Mouse (Mus musculus) right cerebral cortex, adult 2 months (tissue): Measurements from ENCODE around the gene Dnajb1.
"Not testable (repeated sequence)": the region's sequence is repeated elsewhere in the genome, so short reads cannot be mapped to it uniquely, and the experiment has no call there.

Source experiments
- DNase-seq, 2 experiments: peaks; one replicate each; pipeline ENCODE4 v3.0.0; 2021 to 2022; ENCODE audit warnings: low spot score in 2 of 2

The Dnajb1 gene

GRCm38 (mm10) chr8:83578131-83579055 lies 29.6 kb upstream of the Dnajb1 start:
- peak; percentile 2 to 6 for DNase-seq

DNA sequence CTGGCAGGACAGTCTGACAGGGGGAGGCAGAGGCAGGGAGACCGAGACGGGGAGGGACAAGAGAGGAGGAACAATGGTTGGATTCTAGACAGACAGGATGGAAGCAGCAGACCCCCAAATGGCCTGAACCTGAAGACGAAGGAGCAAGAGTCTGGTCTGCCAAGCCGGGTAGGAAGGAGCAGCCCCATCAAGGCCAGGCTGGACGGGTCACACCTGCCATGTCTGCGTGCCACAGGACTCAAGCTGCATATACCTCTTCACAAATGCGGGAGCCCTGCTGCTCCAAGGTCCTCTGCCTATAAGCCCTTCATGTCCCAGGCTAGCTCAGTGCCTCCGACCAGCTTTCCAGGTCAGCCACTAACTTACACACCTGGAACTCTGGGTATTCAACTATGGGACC lies 28.3 kb upstream of the Dnajb1 start:
- peak in 1 of 2 experiments; percentile 1 for DNase-seq

DNA sequence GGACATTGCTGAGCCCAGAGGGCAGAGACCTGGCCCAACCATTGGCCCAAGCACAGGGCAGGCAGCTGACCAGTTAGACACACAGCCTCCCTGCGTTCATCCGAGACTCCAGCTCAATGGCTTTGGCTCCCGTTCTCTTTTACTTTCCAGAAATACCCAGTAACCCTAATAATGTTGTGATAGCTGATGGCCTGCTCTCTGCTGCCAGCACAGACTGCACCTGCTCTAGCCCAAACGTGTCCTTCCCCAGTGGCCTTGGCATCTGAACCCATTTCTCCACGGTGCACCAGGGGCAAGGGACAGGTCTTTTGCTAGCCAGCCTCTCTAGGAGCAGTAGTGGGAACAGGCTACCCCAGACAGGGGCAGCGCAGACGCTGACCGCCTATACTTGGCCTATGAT lies 27.2 kb upstream of the Dnajb1 start:
- DNase-seq, result no peak

DNA sequence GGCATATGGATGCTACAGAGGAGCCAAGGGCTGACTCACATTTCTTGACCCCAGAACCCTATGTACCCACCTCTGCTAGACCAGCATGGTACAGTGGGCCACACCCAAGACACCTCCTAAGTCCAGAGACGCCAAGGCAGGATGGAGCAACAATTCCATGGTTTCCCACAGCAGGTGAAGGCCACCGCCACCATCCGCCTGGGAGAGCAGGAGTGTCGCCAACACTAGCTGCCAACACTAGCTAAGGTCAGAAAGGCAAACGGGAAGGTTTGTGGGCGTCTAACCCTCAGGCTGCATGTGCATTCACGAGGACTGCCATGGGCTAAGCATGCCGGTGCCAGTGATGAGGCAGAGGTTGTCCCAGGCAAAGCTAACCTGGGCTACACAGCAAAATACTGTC lies 25.8 kb upstream of the Dnajb1 start:
- no peak for DNase-seq

DNA sequence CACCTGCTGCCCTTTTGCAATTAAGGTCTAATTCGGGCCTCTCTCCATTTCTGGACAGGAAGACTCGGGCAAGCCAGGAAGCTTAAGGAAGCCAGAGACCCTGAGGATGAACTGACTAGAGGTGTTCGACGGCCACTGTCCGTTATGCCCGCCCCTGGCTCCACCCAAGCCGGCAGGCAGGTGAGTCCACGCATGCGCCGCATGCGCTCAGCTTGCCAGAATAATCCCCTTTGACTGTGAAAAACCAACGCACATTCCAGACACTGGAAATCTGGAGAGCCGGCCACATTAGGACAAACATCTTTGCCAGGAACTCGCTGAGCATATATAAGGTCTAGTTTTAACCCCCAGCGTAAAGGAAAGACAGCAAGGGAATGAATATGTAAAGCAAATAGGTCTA lies 24.8 kb upstream of the Dnajb1 start:
- no peak for DNase-seq

- DNase-seq, result no peak
Measured at GRCm38 (mm10) chr8:83584771-83585170, 23.2 kb upstream of the Dnajb1 start.

DNA sequence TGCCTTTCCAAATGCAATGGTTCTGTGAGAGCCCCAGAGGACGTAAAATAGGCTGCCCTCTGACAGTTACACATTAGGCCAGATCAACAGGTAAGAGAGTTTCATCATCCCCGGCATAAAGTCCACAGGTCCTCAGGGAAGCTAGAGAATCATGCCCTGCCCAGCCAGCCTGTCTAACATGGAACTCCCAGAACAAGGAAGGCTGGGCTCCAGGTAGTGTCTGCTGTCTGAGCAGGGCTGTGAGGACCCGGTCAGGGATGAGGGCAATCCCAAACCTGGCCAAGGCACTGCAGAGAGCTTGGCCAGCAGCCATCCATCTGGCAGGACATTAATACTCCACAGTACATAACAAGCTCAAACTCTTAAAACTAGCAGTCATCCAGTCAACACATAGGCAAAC lies 22.7 kb upstream of the Dnajb1 start:
- DNase-seq, result no peak

DNA sequence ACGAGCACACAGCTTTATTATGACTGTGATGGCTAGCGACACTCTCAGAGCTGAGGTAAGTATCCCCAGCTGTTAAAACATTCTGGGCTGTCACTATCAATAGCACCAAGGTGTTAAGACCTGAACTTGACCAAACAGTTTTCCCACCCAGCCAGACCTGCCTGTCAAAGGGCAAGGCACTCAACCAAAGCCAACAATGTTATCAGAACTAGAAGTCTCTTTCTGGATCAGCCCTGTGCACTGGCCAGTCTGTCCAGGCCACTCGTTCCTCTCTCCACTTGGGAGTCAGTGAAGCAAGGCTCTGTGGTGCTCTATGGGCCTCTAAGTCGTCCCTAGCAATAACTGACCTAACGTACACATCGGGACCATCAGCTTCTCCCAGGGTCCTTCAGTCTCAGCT lies 20.3 kb upstream of the Dnajb1 start:
- DNase-seq, result no peak

GRCm38 (mm10) chr8:83588886-83589285 lies 19.1 kb upstream of the Dnajb1 start:
- DNase-seq, result no peak

- DNase-seq, result no peak
Measured at GRCm38 (mm10) chr8:83590488-83591023, 17.4 kb upstream of the Dnajb1 start.

DNA sequence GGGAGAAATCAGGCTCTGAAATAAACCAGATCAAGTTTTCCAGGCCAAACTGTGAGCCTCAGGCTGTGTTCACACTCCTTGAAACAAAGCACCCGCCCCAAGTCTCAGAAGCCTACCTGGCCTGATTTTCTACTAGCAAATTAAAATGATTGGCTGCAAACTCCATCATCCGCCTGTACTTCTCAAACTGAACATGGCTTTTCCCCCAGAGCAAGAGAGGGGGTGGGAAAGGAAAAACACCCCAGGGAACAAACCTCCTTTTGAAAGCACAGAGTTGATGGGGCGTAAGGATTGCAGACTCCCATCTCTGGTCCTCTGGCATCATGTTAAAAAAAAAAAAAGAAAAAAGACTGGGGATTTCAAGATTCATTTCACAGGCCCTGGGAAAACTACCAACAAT lies 15.3 kb upstream of the Dnajb1 start:
- no peak for DNase-seq

DNA sequence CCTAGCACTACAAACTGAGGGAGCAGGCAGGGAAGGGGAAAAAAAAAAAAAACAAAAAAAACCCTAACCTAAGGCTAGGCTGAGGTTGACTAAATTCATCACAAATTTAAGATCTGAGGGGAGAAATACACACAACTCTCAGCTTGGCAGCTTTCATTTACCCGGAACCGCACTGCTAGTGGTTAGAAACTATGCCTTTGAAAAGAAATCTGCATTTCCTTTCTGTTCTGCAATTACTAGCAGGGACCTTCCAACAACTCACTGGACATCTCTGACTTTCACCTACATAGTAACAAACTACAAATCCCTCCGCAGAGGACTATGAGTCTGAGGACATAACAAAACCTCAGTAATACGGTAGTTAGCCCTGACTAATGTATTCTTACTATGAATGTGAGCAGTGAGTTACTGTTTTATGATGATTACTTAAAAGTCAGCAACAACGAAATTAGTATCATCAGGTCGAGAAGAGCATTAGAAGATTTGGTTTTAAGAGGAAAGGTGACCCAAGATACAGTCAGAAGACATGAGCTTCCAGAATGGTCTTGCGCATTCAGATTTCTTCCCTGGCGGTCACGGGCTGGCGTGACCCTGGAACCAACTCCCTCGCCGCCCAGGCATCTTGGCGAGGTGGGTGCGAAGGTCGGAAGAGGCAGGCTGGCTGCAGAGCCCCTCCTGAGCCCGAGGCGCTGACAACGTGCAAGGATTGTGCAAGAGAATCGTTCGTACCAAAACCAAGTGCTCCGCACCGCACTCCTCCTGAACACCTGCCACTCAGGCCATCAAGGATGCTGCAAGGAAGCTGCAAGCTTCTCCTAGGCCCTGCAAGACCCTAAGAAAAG lies 14.4 kb upstream of the Dnajb1 start:
- DNase-seq, result no peak

- DNase-seq, result peak; percentile 97
Measured at GRCm38 (mm10) chr8:83594167-83595049, 13.6 kb upstream of the Dnajb1 start.

GRCm38 (mm10) chr8:83595050-83595345 lies 13.0 kb upstream of the Dnajb1 start:
- not testable (repeated sequence) for DNase-seq

- no peak for DNase-seq
Measured at GRCm38 (mm10) chr8:83596369-83596768, 11.6 kb upstream of the Dnajb1 start.

DNA sequence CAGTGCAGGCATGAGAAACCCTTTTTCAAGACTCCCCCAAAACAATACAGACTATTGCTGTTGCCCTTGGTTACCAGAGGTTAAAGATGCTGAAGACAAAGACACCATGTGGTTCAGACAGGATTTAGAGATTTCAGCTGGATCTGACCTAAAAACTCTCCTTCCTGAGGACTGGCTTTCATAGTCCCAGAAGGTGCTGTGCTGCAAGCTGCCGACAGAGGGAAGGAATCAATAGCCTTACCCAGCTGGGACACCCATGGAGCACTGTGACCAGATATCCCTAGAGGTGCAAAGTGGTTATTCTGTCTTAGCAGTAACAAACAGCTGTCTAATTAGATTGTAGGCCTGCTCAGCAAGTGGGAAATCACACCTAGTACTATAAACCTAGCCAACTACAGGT lies 9.8 kb upstream of the Dnajb1 start:
- DNase-seq, result no peak

DNA sequence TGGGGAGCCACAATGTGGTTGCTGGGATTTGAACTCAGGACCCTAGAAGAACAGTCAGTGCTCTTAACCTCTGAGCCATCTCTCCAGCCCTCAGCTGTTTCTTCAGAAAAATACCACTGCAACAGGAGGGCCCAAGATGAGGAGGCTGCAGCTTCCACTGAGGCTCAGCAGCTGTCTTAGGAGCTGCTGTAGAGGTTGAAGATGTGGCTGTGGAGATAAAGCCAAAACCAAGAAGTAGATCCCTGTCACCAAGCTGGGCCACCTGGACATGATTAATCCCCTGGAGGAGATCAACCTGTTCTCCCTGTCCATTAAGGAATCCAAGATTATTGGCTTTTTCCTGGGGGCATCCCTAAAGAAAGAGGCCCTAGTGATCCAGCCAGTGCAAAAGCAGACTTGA lies 8.2 kb upstream of the Dnajb1 start:
- no peak for DNase-seq

DNA sequence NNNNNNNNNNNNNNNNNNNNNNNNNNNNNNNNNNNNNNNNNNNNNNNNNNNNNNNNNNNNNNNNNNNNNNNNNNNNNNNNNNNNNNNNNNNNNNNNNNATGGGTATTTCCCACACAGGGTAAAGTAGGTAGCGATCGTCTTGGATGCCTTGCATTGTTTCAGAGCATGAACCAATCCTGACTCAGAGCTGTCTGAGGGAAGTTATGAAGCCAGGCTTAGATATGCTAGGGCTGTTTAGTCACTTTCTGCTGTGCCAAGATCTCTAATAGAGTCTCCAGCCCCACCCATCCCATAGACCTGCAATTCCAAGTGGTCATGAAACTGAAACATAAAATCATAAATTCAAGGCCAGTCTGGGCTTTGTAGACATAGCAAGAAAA lies 5.4 kb upstream of the Dnajb1 start:
- no peak for DNase-seq

GRCm38 (mm10) chr8:83608398-83608829 lies 421 bp downstream of the Dnajb1 start:
- peak; percentile 75 to 82 for DNase-seq

- DNase-seq, result no peak
Measured at GRCm38 (mm10) chr8:83609086-83609485, 1.1 kb downstream of the Dnajb1 start.

DNA sequence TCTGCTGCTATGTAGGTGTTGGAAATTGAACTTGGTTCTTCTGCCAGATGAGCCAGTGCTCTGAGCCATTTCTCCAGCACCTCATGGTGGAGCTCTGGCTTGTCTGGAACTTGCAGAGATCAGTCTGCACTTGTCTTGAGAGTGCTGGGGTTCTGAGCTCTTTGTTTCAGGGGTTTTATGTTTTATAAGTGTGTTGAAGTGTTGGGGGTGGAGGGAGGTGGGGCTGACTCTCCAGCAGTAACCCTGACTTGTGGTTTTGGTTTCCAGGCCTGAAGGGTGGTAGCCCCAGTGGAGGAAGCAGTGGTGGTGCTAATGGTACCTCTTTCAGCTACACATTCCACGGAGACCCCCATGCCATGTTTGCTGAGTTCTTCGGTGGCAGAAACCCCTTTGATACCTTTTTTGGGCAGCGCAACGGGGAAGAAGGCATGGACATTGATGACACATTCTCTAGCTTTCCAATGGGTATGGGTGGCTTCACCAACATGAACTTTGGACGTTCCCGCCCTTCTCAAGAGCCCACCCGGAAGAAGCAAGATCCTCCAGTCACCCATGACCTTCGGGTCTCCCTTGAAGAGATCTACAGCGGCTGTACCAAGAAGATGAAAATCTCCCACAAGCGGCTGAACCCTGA lies 1.7 kb downstream of the Dnajb1 start:
- peak in 1 of 2 experiments; percentile 7 for DNase-seq
